Mouse (Mus musculus): ENCODE results near the gene Pde4a.

- TF ChIP-seq CTCF (IDR thresholded peaks at IDR 0.05; ENCODE audit: extremely low read depth, insufficient read depth, low read length), result no peak
- no peak for TF ChIP-seq POLR2A (IDR thresholded peaks at IDR 0.05; ENCODE audit: extremely low read depth, insufficient read depth, low read length)
Measured at GRCm38 (mm10) chr9:21145431-21145830, 20.1 kb upstream of the Pde4a start.
